Mouse (Mus musculus): ENCODE results near the gene Fam124a.
A peak's percentile ranks its signal among the peaks of the same experiment; 100 is the strongest.
"Not testable (repeated sequence)": the region's sequence is repeated elsewhere in the genome, so short reads cannot be mapped to it uniquely, and the experiment has no call there.

The Fam124a gene

DNA sequence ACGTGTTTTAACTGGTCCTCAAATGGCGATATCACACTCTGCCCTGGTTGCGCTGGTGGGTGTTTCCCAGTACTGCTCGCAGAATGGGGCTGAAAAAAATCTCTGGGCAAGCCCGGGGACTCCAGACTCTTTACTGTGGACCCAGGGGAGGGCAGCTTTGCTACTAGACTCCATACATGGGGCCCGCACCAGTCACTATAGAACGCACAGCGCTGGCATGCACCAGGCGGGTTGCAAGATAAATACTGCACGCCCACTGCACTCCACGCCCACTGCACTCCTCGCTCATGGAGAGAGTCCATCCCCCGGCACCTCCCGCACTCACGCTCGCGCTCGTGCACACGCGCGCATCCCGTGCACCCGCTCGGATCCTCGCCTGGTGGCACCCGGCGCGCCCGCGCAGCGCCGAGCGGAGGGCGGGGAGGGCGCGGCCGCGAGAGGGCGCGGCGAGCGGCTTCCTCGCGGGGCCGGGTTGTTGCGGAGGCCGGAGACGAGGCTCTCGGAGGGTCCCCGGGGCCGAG is at the start of gene Fam124a:
TSS of gene Fam124a (plus strand) at position 429 of the 521 bp plus-strand sequence.
- DNase-seq (ENCODE audit: low spot score): peak; percentile 80

DNA sequence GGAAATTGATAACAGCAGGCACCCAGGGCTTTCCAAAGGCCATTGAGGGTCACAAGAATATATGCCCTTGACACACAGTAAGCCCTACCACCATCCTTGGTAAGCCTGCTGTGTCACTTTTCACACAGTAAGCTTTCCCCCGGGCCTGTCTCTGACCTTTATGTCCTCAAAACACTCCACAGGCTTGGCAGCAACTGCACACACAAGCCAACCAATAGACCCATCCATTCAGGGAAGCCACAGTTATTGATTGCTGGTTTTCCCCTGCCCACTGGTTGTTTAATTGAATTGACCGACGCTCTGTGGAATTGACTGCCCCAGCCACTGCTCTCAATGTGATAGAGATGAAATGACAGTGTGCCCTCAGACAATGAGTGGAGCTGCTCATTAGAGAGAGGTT is 49.3 kb upstream of the Fam124a start:
- DNase-seq (ENCODE audit: low spot score): no peak

DNA sequence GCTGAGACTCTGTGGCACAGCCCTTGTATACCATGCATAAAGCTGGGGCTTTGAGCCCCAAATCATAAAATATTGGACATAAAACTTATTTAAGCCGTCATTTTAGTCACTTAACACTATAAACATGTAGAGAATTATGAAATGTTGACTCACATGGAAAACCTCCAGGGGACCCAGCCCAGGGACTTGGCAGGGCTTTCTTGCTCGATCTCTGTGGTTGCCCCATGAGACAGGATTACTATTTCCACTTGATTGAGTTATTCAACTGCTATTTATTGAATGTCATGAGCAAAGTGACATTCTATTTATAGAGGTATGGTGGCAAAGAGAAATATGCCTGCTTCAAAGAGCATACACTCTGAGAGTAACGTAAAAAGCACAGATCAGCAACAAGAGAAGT is 46.2 kb upstream of the Fam124a start:
- DNase-seq (ENCODE audit: low spot score): no peak

DNA sequence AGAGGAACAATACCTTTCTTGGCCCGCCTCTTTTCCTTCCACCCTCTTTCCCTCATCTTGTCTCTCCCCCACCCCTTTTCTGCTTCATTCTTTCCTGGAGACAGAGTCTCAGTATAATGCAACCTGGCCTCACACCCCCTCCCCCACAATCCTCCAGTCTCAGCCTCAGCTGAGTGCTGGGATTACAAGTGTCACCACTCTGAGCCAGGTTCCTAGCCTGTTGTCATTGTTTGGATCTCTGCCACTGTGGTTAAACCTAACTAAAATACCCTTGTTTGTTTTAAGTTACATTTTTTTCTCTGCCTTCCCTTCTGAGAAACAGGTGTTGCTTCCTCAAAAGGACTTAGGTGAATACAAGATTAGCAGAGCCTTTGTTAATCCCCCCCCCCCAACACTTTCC is 42.7 kb upstream of the Fam124a start:
- no peak for DNase-seq (ENCODE audit: low spot score)

DNA sequence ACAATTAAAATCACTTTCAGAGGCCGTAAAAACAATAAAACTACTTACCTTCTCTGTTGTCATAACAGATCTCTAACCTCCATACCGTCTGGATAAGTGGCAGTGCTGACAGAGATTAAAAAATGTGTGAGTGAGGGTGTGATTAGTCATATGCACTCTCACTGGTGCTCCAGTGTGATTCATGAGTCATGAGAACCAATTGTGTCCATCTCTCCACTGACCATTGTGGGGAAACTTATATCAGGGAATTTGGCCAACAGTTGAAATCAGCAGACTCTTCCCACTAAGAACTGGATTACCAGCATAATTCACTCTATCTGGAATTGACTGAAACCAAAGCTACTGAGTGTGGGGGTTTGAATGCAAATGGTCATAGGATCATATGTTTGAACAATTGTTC is 24.6 kb upstream of the Fam124a start:
- DNase-seq (ENCODE audit: low spot score): no peak

DNA sequence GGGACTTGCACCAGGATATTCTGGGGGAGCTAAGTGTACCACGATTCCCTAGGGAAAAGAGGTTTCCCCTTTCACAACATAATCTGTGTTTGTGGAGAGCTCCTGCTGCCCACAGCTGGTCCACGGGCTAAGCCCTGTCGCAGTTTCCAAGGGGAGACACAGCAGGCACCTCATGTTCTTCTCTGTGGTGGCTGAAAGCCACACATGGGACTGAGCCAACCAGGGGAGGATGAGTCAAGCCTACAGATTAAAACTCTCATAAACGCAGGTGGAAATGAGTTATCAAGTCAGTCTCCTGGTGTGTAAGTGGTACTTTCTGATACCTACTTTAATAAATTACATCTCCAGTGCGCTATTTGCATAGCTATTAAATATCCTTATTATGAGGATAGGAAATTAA is 19.4 kb upstream of the Fam124a start:
- DNase-seq (ENCODE audit: low spot score): no peak

DNA sequence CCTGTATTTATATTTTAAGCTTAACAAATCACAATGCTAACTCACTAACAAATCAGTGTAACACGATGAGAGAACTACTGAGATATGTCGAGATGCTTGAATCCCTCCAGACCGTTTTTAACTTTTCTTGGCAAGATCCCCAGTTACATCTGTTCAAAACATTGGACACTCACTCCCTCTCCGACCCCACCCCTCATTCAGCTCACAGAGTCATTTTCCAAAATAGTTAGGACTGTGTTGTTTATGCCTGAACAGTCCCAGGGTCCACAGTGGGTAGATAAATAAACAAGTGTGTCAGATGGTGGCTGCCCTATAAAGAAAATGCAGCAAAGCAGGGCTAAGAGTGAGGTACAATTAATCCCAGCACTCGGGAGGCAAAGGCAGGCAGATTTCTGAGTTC is 18.5 kb upstream of the Fam124a start:
- DNase-seq (ENCODE audit: low spot score): no peak

DNA sequence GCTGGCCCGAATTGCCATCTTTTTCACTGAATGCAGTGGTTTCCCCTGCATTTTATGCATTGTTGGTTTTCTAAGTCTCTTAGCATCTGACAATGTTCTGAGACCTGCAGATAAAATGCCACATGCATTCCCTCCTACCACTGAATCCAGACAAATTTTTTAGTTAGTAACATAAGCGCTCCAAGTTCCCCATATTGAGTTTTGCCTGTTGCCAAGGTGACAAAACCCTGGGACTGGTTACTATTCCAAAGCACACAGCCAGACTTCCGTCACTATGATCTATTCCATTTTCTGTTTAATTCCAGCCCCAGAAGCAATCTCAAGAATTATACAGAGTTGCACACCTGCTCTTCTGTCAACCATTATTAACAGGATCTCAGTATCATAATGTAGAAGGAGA is 15.7 kb upstream of the Fam124a start:
- DNase-seq (ENCODE audit: low spot score): no peak

DNA sequence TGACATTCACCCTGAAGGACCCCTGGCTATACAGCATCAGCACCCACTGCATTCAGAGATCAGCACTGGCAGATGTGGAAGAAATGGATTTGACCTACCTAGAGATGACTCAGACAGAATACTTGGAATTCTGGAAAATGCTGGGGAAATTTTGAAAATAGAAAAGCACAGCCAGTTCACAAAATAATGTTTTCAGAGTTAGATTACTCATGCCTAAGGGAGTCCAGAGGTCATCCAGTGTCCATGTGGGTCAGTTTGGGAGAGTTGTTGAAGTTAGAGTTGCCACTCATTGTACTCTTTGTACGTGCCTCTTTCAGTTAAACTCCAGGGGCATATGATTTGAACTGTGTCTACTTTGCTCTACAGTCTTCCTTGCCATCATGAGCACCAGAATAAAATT is 13.8 kb upstream of the Fam124a start:
- no peak for DNase-seq (ENCODE audit: low spot score)

DNA sequence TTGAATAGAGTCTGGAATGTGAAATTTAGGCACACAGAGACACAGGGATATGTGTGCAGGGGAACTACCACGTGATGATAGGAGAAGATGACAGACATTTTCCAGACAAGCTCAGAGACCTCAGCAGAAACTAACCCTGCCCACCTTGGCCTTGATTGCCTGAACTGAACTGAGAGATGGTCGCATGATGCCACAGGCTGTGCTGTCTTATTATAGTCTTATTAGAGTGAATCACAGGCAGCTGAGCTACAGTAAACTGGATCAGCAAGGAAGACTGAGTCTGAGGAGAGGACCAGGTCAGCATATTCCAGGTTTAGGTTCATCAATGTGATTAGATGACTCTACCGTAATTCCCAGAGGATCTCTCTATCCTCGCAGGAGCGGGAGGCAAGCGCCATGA is 9.2 kb upstream of the Fam124a start:
- DNase-seq (ENCODE audit: low spot score): no peak

DNA sequence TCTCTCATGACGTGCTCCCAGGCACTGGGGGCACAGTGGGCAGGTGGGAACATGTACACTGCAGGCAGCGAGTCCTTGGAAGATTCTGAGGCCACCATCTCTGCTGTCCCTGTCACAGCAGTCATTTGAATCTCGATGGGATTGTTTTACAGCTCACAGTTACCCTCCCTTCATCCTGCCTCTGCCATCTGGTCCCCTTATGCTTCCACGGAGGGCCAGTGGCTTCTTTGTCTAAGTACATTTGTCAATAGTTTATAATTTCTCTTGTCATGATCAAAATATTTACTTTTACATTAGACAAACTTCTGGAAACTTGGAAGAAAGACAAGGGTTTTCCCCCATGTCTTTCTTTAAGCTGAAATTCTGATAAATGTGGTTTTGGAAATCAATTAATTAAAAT is 8.8 kb upstream of the Fam124a start:
- DNase-seq (ENCODE audit: low spot score): no peak

DNA sequence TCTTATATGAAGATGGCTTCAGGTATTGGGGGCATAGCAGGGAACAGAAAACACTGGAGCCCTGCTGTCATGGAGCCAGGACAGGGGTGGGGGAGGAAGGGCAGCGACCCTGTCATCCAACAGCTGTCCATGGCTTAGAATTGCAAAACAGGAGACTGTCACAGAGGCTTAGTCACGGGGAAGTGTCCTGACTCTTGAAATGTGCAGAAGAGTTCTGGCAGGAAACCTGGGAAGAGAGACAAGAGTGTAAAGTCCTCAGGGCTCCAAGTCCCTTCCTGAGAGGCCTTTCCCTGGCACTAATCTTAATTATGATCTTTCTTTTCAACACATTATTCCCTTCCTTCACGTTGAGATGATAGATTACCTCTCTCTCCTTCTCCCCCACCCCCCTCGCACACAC is 5.4 kb upstream of the Fam124a start:
- DNase-seq (ENCODE audit: low spot score): peak; percentile 10

DNA sequence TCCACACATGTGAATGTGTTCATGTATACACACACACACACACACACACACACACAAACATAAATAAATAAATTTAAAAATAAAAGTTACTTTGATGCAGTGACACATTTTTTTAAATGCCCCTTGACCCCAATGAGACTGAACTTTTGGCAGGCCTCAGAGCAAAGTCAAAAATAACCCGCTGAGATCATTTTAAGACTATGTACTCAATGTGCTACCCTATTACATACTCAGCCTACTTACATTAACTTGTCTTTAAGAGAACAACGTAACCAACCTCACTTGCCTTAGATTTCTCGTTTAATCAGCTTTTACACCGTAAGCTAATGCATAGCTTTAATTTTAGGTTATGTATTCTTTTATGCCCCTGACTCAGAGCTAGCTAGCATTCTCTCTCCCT is 2.8 kb upstream of the Fam124a start:
- DNase-seq (ENCODE audit: low spot score): no peak

DNA sequence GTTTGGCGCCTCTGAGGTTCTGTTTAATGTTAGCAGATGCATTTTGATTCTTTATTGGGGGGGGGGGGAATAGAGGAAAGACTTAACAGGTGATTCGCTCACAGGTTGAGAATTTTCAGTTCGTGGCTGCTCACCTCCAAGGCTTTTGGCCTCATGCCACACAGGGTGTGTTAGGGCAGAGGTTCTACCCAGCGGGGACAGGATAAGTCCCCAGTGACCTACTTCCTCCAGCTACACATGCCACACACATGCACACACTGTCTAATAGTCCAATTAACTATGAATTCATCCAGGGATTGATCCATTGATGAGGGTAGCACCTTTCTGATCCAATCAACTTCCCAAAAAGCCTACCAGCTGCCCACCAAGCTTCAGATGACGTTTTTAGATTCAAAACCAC is 1.8 kb upstream of the Fam124a start:
- no peak for DNase-seq (ENCODE audit: low spot score)

DNA sequence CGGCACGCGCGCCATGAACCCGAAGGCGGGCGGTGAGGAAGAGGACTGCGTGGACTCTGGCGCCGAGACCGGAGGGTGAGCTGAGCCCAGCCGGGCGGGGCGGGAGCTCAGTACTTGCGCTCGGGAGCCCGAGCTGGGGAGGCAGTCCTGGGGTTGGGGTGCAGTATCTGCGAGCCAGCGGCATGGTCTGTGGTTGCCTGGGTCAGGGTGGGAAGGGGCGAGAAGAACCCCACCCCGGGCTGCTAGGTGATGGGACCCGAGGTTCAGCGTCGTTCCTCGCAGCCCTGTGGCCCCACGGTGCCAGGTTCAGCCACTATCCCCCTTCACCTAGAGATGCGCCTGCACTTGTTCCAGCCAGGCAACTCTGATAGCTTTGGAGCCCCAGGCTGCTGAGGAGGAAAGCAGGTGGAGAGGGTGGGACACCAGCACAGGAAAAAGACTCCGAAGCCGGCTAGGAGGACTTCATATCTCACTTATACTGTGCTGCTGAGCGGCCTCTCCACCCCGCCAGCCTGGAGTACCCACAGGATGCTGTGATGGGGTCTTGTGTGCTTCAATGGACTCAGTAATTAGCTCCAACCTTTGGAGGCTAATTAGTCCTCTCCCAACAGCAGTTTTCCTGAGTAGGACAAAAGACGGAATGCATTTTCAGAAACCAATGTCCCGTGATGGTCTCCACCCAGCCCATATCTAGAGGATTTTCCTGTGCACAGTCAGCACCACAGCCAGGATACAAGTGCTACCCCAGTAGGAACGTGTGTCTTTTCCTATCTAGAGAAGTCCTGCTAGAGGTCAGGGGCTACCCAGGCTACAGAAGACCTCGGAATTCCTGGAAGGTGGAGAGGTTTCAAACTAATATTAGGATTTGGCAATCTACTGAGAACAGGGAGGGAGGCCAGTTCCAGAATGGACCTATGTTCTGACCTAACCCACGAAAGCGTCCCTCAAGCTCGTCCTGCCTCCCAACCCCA is 588 bp downstream of the Fam124a start:
- peak; percentile 30 for DNase-seq (ENCODE audit: low spot score)

DNA sequence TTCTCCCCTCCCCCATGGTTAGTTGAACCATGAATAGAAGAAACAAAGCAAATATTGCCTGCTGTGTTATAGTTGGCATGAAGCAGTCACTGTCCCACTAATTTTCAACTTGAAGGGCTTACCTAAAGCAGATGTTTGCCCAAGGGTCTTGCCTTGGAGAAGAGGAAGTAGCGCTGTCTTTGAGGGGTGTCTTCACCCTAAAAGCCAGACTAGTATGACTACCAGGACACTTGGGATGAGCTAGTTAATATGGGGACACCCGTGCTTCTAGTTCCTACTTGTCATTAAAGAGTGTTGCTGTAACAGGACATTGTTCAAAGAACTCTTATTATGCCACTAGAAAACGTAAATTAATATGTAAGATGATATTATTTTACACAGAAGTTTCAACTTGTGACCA is 1.6 kb downstream of the Fam124a start:
- no peak for DNase-seq (ENCODE audit: low spot score)

DNA sequence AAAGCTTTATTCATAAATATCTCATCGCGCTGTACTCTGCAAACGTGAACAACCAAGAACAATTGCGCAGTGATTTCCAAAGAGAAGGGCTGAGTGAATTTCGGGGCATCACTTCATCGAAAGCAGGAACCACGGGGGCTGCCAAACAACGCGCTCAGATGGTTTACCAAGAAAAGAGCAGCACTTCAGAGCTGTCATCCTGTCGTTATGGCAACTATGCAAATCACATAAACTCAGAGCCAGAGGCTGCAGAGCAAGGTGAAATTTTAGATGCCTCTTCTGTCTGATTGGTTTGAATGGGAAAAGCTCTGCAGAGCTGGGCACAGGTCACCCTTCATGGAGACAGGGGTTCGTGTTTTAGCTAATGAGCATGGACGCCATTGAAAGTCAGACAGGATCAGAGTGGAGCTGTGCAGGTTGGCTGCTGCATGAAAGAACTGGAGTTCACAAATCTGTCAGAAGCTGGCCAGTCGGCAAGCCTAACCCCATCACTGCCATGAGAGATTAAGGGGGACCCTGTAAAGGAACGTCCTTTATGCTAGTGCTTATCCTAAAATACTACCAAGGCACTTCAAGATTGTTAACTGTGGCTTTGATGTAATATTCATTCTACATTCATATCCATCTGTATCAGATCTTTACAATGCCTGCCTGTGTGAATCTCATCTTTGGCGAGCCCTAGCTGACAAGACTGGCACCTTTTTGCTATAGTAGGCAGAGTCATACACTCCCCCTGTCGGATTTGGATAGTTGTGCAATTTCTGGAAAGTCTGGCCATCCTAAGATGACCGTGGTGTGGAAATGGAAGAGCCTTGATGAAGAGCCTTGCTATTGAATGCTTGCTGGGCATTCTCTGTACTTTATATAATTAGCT is 6.6 kb downstream of the Fam124a start:
- no peak for DNase-seq (ENCODE audit: low spot score)

DNA sequence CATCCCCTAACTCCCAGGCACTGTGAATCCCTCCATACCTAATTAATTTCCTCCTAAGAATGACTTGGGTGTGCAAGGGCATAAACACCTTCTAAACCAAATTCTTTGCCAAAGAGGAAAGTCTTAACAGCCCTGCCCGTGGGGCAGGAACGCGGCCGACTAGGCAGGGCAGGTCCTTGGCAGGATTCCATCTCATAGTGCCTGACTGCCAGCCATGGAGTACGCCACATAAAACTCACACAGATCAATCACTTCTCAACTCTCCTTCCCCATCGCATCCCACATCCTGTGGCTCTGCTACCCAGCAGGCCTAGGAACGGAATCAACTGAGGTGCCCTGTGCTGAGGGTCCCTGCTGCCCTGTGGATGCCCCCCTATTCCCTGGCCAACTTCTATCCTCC is 8.1 kb downstream of the Fam124a start:
- no peak for DNase-seq (ENCODE audit: low spot score)

DNA sequence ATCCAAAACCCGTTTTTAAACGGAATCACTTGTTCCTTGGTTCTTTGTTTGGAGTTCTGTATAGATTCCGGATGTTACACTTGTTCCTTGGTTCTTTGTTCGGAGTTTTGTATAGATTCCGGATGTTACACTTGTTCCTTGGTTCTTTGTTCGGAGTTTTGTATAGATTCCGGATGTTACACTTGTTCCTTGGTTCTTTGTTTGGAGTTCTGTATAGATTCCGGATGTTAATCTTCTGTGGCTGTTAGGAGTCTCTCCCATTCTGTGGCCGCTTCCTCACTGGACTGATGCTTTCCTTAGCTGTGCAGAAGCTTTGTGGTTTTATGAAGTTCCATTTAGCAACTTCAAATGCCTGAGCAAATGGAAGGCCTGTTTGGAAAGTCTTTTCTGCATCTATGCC is 11.3 kb downstream of the Fam124a start, which contains the start of gene Gm4131:
TSS of gene Gm4131 (minus strand) at position 101 of the 400 bp plus-strand sequence.
- DNase-seq (ENCODE audit: low spot score): not testable (repeated sequence)

DNA sequence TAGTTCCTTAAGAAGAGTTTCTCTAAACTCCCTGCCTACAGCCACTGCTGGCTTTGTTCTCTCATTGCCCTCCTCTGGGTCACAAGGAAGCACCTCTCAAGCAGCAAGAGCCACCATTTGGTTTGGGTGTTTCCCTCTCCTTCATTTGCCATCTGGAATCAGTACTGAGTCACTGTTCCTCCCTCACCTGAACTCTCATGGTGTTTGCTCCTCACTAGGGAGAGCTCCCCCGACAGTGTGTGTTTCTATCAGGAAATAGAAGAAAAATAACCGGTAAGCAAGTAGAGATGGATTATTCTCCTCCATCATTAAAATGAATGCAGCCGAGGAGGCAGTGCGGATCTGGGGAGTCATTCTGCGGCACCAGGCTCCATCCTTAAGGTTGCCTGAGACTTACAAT is 13.9 kb downstream of the Fam124a start:
- no peak for DNase-seq (ENCODE audit: low spot score)

DNA sequence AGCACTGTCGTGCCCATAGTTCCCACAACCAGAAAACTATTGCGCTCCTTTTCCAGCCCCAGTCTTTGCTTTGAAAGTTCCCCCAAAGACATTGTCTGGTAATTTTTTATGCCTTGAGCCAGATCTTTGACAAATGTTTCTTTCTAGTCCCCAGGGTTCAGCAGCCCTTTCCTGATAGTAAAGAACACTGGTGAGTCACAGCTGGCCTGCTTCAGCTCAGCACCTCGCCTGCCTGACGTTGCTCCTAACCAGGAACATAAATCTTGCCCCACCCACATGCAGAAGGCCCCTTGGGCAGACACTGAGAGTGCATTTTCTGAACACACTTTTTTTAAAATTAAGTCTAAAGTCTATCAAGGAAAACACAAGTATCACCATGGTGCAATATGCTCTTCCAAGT is 14.8 kb downstream of the Fam124a start:
- DNase-seq (ENCODE audit: low spot score): no peak

DNA sequence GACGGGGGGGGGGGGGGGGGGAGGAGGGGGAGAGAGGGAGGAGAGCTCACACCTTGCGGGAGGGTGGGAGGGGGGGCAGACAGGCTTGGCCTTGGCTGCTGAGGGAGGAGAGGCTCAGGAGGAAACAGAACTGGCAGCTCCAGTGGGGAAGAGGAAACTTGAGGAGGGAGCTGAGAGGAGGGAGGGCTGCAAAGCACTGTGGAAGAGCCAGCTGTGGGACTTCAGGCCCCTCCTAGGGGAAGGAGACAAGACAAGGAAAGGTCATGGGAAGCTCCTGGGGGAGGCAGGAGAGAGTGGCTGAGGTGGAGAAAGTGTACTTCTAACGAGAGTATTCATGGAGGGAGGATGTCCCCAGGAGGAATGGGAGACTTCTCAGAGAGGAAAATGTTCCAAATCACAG is 17.9 kb downstream of the Fam124a start:
- peak; percentile 42 for DNase-seq (ENCODE audit: low spot score)

DNA sequence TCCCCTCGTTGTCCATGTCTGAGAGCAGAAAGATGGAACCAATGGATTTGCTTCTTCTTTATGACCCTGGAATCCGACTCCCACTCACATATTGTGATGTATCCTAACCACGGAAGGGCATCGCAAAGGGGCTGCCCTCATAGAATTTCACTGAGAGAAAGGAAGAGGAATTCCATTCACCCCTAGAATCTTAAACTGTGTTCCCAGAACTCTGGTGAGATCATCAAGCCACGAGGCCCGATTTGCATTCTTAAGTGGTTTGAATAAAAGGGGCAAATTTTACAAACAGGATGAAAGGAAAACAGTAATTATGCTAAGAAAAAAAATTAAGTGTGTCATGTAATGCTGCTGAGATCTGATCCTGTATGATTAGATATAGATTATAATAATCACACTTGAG is 19.4 kb downstream of the Fam124a start:
- DNase-seq (ENCODE audit: low spot score): no peak
